Mouse (Mus musculus): Measurements from ENCODE around the gene Prkd2. TPM values are rescaled to one million over a fixed set of nuclear protein-coding genes. Genes with fewer than 3 reads are reported as not detected.

Prkd2 gene
- polyA plus RNA-seq, 1 experiment = 0.66 TPM

- no peaks in the 10 kb centered on the region for H3K27me3 ChIP-seq (ENCODE audit: control insufficient read depth)
- TF ChIP-seq TAL1 (IDR thresholded peaks at IDR 0.05; ENCODE audit: low read length) = peak; percentile 62
- no peak for TF ChIP-seq GATA1 (IDR thresholded peaks at IDR 0.05; ENCODE audit: low read length)
- H3K4me1 ChIP-seq (ENCODE audit: control insufficient read depth) = peaks cover 52% of the 10 kb centered on the region
- no peaks in the 10 kb centered on the region for H3K9me3 ChIP-seq (ENCODE audit: control insufficient read depth, low read length)
- H3K4me3 ChIP-seq (replicated peaks) = peak overlapping the region; percentile 24
- peaks cover 78% of the 10 kb centered on the region for H3K36me3 ChIP-seq (ENCODE audit: control insufficient read depth)
These were observed 76.9 kb downstream of the Prkd2 start for GRCm38 (mm10) chr7:16919395-16920149.

Other genes with a start within 250 kb of the Prkd2 start
- 0.04 and 0.06 TPM in 2 replicates for gene Arhgap35, start 227.9 kb upstream of the Prkd2 start, polyA plus RNA-seq (2012)
- not detected in 2 replicates for gene Ceacam15, start 167.2 kb upstream of the Prkd2 start, polyA plus RNA-seq (2012)
- gene Ceacam9, start 121.0 kb upstream of the Prkd2 start, polyA plus RNA-seq (2012) = not detected in 2 replicates
- 136 and 162 TPM in 2 replicates for gene Ap2s1, start 104.5 kb upstream of the Prkd2 start, polyA plus RNA-seq (2012)
- gene Slc1a5, start 61.6 kb upstream of the Prkd2 start, polyA plus RNA-seq (2012) = 24.9 and 33.8 TPM in 2 replicates
- gene Strn4, start 27.0 kb upstream of the Prkd2 start, polyA plus RNA-seq (2012) = 11.1 and 11.3 TPM in 2 replicates
- 1.2 and 1.5 TPM in 2 replicates for gene Fkrp, start 26.2 kb upstream of the Prkd2 start, polyA plus RNA-seq (2012)
- 0.02 TPM in 2 replicates for gene Dact3, start 32.4 kb downstream of the Prkd2 start, polyA plus RNA-seq (2012)
- gene Gng8, start 48.9 kb downstream of the Prkd2 start, polyA plus RNA-seq (2012) = not detected in 2 replicates
- gene Ptgir, start 63.6 kb downstream of the Prkd2 start, polyA plus RNA-seq (2012) = 0.01 and 0.04 TPM in 2 replicates
- 185 and 208 TPM in 2 replicates for gene Calm3, start 81.2 kb downstream of the Prkd2 start, polyA plus RNA-seq (2012)
- 0.02 TPM in 1 of 2 replicates, not detected in the other for gene Pnmal2, start 101.8 kb downstream of the Prkd2 start, polyA plus RNA-seq (2012)
- gene Pnmal1, start 116.8 kb downstream of the Prkd2 start, polyA plus RNA-seq (2012) = not detected in 2 replicates
- gene Gm42372, start 140.2 kb downstream of the Prkd2 start, polyA plus RNA-seq (2012) = not detected in 2 replicates
- gene Ccdc8, start 149.8 kb downstream of the Prkd2 start, polyA plus RNA-seq (2012) = 0.05 and 0.08 TPM in 2 replicates
- 7.3 and 7.7 TPM in 2 replicates for gene Ppp5c, start 185.0 kb downstream of the Prkd2 start, polyA plus RNA-seq (2012)
- 7.8 and 8.0 TPM in 2 replicates for gene Hif3a, start 219.5 kb downstream of the Prkd2 start, polyA plus RNA-seq (2012)
- gene Psg16, start 231.1 kb downstream of the Prkd2 start, polyA plus RNA-seq (2012) = not detected in 2 replicates

Measured in erythroblast, embryonic 14.5 days (primary cell).